Mouse (Mus musculus): ENCODE data around the gene Cpm.

DNA sequence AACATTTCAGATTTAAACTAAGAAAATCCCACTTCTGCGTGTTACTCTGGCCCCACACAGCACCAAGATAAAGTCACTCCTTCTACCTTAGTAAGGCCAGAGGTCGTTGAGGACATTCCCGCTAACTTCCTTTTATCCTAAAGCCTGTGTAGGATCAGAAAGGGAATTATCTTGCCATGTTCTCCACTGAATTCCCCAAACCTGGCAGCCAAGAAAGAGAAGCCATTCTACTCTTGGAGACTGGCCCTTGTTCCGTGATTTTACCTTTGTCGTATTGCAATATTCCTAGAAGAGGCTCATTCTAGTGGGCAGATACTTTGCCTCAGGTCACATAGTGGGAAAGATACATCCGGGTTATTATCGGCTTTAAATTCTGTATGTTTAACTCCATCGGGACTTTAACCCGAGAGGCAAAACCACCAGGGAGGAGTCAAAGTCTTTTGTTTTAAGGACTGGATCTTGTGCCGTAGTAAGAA, 21.5 kb upstream of the Cpm start:
- TF ChIP-seq CTCF (IDR thresholded peaks at IDR 0.05; ENCODE audit: low read depth) = no peak
- TF ChIP-seq EP300 (IDR thresholded peaks at IDR 0.05; ENCODE audit: low read depth) = no peak

Measured in liver, embryonic 14.5 days (tissue).